Mouse (Mus musculus): ENCODE measurements around the gene Stk11. TPM values are rescaled to one million over a fixed set of nuclear protein-coding genes. Genes with fewer than 3 reads are reported as not detected.
A peak's percentile ranks its signal among the peaks of the same experiment; 100 is the strongest.

The Stk11 gene
- 77.5 and 124 TPM in 2 replicates for polyA plus RNA-seq (2012; rRNA removed)

DNA sequence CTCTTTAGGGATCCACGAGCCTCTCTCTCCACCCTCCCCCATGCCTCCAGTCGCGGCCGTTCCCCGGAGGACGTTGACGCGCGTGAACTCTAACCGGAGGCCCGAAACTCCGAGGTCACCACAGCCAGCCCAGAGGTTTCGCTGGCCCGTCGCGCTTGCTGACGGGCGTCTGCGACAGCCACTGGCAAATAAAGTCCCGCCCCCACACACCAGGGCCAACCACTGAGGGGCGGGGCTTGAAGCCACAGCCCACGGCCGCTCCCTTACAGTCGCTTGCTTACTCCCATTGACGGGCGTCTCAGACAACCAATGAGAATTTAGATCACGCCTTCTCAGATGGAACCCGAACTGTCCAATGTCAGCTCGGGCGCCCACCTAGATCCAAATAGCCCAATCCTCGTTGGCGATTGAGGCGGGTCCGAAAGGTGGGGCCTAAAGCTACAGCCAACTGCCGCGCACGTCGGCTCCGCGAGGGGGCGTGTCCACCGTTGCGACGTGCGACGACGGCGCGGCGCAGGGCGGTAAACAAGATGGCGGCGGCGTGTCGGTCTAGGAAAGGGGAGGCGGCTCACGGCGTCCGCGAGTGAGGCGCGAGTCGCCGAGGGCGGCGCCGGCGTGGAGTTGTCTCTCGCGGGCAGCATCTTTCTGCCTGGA, at the start of gene Stk11:
Gene Stk11 (plus strand): TSS at position 514 of the 654 bp plus-strand sequence.
- Histone ChIP-seq H3K36me3 (ENCODE audit: control insufficient read depth, insufficient read depth, low read length) (peaks cover 8% of the 10 kb centered on the region; the same call in 1 of the 2 replicates), H3K4me3 (ENCODE audit: low read depth, low read length) (peak within 1 kb of the TSS; percentile 87), H3K27ac (ENCODE audit: insufficient read depth, low read depth, low read length) (peak within 1 kb of the TSS; percentile 96), H3K4me1 (ENCODE audit: control insufficient read depth, insufficient read depth, insufficient read length, low read length) (peaks cover 20% of the 10 kb centered on the region), H3K27me3 (ENCODE audit: control insufficient read depth, insufficient read depth, low read length) (no peaks in the 10 kb centered on the region)
- peak; percentile 90 for TF ChIP-seq POLR2A (IDR thresholded peaks at IDR 0.05; ENCODE audit: low read depth, low read length)
- TF ChIP-seq CTCF (IDR thresholded peaks at IDR 0.05; ENCODE audit: extremely low read depth, insufficient read length, insufficient replicate concordance, low read depth, low read length), result no peak
- under 1% methylated on average over 70 of the region's 70 CpGs for WGBS

DNA sequence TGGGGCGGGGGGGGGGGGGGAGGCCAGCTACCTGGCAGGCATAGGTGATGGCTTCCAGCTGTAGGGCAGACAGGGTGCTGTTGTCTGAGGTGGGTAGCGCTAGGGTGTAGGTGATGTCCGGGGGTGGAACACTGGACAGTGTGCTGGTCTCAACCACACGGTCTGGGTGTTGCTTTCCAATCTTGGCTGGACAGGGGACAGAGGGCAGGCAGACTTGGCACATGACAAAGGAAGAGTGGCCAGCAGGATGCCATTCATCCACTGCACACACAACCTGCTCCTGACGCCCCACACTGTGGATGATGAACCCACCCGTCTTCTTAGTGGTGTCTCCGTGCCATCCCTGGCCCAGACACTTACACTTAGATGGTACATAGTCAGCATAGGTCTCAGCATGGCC, 46.4 kb upstream of the Stk11 start:
- no peak overlapping the region for H3K4me3 ChIP-seq (ENCODE audit: low read depth, low read length)
- WGBS, result 90% methylated on average over 6 of the region's 7 CpGs
- peaks cover 20% of the 10 kb centered on the region for H3K4me1 ChIP-seq (ENCODE audit: control insufficient read depth, insufficient read depth, insufficient read length, low read length)
- no peak for TF ChIP-seq CTCF (IDR thresholded peaks at IDR 0.05; ENCODE audit: extremely low read depth, insufficient read length, insufficient replicate concordance, low read depth, low read length)
- no peak for TF ChIP-seq POLR2A (IDR thresholded peaks at IDR 0.05; ENCODE audit: low read depth, low read length)
- no peaks in the 10 kb centered on the region for H3K27me3 ChIP-seq (ENCODE audit: control insufficient read depth, insufficient read depth, low read length)
- no peak overlapping the region for H3K27ac ChIP-seq (ENCODE audit: insufficient read depth, low read depth, low read length)
- peaks cover 66% of the 10 kb centered on the region for H3K36me3 ChIP-seq (ENCODE audit: control insufficient read depth, insufficient read depth, low read length)

DNA sequence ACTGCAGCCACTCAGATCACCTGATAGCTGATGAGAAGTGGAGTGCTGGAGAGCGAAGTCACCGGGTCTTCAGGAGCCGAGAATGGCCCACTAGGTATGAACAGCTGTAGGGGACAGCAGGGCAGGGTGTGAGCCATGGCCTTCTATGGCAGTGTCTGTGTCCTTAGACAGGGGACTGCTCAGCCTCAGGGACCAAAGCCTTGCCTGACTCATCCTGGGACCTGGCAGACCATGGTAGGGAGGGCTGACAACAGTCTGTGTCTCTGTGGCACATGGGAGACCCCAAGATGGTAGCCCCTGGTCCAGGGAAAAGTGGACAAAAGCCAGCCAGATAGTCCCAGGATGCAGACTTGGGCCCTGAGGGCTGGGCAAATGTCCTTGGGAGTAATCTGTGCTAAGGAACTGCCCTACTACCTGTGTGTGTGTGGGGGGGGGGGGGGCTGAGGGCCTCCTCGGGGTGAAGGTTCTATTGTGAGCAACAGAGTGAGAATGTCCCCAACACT, 45.6 kb upstream of the Stk11 start:
- WGBS, result 85% methylated on average over 4 of the region's 4 CpGs
- no peaks in the 10 kb centered on the region for H3K27me3 ChIP-seq (ENCODE audit: control insufficient read depth, insufficient read depth, low read length)
- H3K4me1 ChIP-seq (ENCODE audit: control insufficient read depth, insufficient read depth, insufficient read length, low read length), result peaks cover 23% of the 10 kb centered on the region
- TF ChIP-seq CTCF (IDR thresholded peaks at IDR 0.05; ENCODE audit: extremely low read depth, insufficient read length, insufficient replicate concordance, low read depth, low read length) (no peak), POLR2A (IDR thresholded peaks at IDR 0.05; ENCODE audit: low read depth, low read length) (no peak)
- H3K4me3 ChIP-seq (ENCODE audit: low read depth, low read length), result no peak overlapping the region
- peaks cover 61% of the 10 kb centered on the region for H3K36me3 ChIP-seq (ENCODE audit: control insufficient read depth, insufficient read depth, low read length)
- no peak overlapping the region for H3K27ac ChIP-seq (ENCODE audit: insufficient read depth, low read depth, low read length)

DNA sequence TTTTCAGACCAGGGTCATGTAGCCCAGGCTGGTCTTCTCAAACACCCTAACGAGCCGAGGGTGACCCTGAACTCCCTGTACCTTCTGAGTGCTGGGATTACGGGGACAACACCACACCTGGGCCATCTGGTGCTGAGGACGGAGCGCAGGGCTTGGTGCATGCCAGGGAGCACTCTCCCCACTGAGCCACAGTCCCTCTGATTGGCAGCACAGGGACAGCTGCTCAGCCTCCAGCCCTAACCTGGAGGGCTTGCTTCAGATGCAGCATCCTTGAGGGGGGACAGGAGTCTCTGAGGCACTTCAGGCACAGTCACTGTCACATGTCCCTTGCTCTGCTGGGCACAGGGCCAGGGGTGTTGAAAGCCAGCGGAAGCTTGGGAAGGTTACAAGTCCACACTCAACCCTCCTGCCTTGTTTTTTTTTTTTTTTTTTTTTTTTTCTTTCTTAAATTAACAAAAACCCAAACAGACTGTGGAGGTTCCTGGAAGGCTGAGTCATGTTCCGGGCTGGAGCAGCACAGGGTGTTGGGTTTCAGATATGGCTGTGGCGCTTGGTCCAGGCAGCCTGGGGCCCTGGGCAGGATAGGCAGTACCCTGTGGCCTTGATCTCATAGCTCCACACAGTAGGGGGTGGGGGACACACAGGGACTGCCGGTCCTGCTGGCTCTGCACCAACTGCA, 44.6 kb upstream of the Stk11 start:
- Histone ChIP-seq H3K27ac (ENCODE audit: insufficient read depth, low read depth, low read length) (peak overlapping the region; percentile 67), H3K4me3 (ENCODE audit: low read depth, low read length) (no peak overlapping the region), H3K4me1 (ENCODE audit: control insufficient read depth, insufficient read depth, insufficient read length, low read length) (peaks cover 29% of the 10 kb centered on the region), H3K27me3 (ENCODE audit: control insufficient read depth, insufficient read depth, low read length) (no peaks in the 10 kb centered on the region), H3K36me3 (ENCODE audit: control insufficient read depth, insufficient read depth, low read length) (peaks cover 57% of the 10 kb centered on the region)
- 48% methylated on average over 9 of the region's 9 CpGs for WGBS
- no peak for TF ChIP-seq CTCF (IDR thresholded peaks at IDR 0.05; ENCODE audit: extremely low read depth, insufficient read length, insufficient replicate concordance, low read depth, low read length)
- TF ChIP-seq POLR2A (IDR thresholded peaks at IDR 0.05; ENCODE audit: low read depth, low read length), result no peak

DNA sequence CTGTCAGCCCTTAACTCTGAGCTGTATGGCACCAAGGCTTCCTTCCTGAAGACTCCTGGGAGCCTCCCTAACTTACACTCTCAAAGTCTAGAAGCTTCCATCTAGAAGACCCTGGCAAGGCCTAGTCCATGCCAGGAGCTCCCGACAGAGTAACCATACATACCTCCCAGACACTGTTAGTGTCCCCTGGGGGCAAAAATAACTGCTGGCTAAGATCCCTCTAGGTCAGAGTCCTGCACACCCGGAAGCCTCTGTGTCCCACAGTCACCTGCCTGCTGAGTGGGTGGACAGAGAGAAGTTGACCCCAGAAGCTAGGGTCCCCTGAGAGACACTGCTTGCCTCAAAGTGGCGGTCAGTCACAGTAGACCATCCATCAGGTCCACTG, 44.1 kb upstream of the Stk11 start:
- H3K27me3 ChIP-seq (ENCODE audit: control insufficient read depth, insufficient read depth, low read length), result no peaks in the 10 kb centered on the region
- TF ChIP-seq POLR2A (IDR thresholded peaks at IDR 0.05; ENCODE audit: low read depth, low read length) (no peak), CTCF (IDR thresholded peaks at IDR 0.05; ENCODE audit: extremely low read depth, insufficient read length, insufficient replicate concordance, low read depth, low read length) (no peak)
- H3K36me3 ChIP-seq (ENCODE audit: control insufficient read depth, insufficient read depth, low read length), result peaks cover 52% of the 10 kb centered on the region
- WGBS, result 44% methylated on average over 3 of the region's 3 CpGs
- H3K27ac ChIP-seq (ENCODE audit: insufficient read depth, low read depth, low read length), result peak overlapping the region; percentile 67
- H3K4me1 ChIP-seq (ENCODE audit: control insufficient read depth, insufficient read depth, insufficient read length, low read length), result peaks cover 32% of the 10 kb centered on the region
- no peak overlapping the region for H3K4me3 ChIP-seq (ENCODE audit: low read depth, low read length)

DNA sequence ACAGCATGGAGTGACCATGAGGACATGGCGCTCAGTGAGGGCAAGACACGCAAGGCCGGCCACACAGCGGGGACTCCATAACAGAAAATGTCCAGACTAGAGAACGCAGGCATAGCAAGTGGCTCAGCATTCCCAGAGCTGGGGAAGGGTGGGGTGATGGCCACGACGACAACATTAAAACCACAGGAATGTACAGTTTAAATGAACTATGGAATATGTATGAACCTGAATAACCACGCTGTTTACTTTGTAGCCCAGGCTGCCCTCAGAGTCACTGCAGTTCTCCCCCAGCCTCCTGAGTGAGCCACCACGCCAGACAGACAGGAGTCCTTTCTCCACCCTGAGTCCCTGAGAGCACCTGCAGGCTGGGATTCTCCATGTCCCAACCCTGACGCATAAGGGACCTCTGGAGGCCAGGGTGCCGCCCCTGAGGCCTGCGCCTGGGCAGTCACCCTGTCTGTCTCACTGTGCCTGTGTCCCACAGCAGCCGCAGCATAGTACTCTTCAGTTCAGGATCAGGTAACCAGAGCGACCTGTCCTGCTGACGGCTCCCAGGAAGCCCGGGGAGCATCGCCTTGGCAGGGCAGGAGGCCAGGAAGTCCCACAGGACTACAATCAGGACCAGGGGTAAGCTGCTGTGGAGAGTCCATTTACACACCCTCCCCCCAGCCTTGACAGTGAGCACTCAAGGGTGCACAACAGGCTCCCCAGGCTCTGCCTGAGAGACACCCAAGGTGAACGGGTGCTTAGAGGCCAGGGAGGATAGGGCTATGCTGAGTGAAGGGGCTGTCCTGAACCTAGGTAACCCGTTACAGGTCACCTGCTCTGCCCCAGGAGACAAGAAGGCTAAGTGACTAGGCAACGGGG, 42.7 kb upstream of the Stk11 start:
- WGBS, result 88% methylated on average over 20 of the region's 20 CpGs
- Histone ChIP-seq H3K27me3 (ENCODE audit: control insufficient read depth, insufficient read depth, low read length) (no peaks in the 10 kb centered on the region), H3K4me1 (ENCODE audit: control insufficient read depth, insufficient read depth, insufficient read length, low read length) (peaks cover 32% of the 10 kb centered on the region), H3K4me3 (ENCODE audit: low read depth, low read length) (no peak overlapping the region), H3K27ac (ENCODE audit: insufficient read depth, low read depth, low read length) (no peak overlapping the region), H3K36me3 (ENCODE audit: control insufficient read depth, insufficient read depth, low read length) (peaks cover 40% of the 10 kb centered on the region)
- no peak for TF ChIP-seq POLR2A (IDR thresholded peaks at IDR 0.05; ENCODE audit: low read depth, low read length)
- no peak for TF ChIP-seq CTCF (IDR thresholded peaks at IDR 0.05; ENCODE audit: extremely low read depth, insufficient read length, insufficient replicate concordance, low read depth, low read length)
